Mouse (Mus musculus) lung, embryonic 16.5 days (tissue): ENCODE data around the gene Sfmbt1. TPM values are rescaled to one million over a fixed set of nuclear protein-coding genes. Genes with fewer than 3 reads are reported as not detected.

ENCODE experiments used
- ATAC-seq: fragments of 200-750 bp; cut with Nextera tagmentation; 2 replicates; pipeline ENCODE4 v1.8.0; 2017; ENCODE audit warnings: low read depth, mild to moderate bottlenecking, moderate library complexity
- H3K27ac ChIP-seq: fragments of 300-500 bp; sonication (generic); 2 replicates; pipeline ENCODE4 v1.5.1; 2014; ENCODE audit warnings: mild to moderate bottlenecking, control low read depth, low read length
- H3K27me3 ChIP-seq: fragments of 300-500 bp; sonication (generic); 2 replicates; pipeline ENCODE4 v1.6.1; 2014; ENCODE audit warnings: low read depth, low read length, mixed read lengths; ENCODE audit not compliant: control insufficient read depth, insufficient read depth
- H3K36me3 ChIP-seq: fragments of 300-500 bp; sonication (generic); 2 replicates; pipeline ENCODE4 v1.6.1; 2014; ENCODE audit warnings: low read length; ENCODE audit not compliant: control insufficient read depth, insufficient read depth
- H3K4me1 ChIP-seq: fragments of 300-500 bp; sonication (generic); replicated peaks from 2 replicates; pipeline ENCODE4 v1.6.1; 2014; ENCODE audit warnings: low read length, mixed read lengths; ENCODE audit not compliant: control insufficient read depth, insufficient read depth
- H3K4me2 ChIP-seq: fragments of 300-500 bp; sonication (generic); 2 replicates; pipeline ENCODE4 v1.6.1; 2014; ENCODE audit warnings: low read depth, low read length, control low read depth
- H3K4me3 ChIP-seq: fragments of 300-500 bp; sonication (generic); 2 replicates; pipeline ENCODE4 v1.5.1; 2014; ENCODE audit warnings: mild to moderate bottlenecking, low read length, control low read depth
- H3K9ac ChIP-seq: fragments of 300-500 bp; sonication (generic); 2 replicates; pipeline ENCODE4 v1.6.1; 2014; ENCODE audit warnings: low read length, control low read depth
- H3K9me3 ChIP-seq: fragments of 300-500 bp; sonication (generic); 2 replicates; pipeline ENCODE4 v1.6.1; 2016; ENCODE audit warnings: low read length; ENCODE audit not compliant: control insufficient read depth
- WGBS: fragments of 180-500 bp; shearing (Covaris S2); extraction: QIAGEN DNeasy Blood & Tissue Kit; methylation state at CpG from one replicate; pipeline ENCODE4 v1.1.7; 2014; 5-methylcytosine and 5-hydroxymethylcytosine counted together
- polyA plus RNA-seq: library from polyadenylated mRNA; unstranded; fragments of >200 nt; fragmentation: Nextera tagmentation; extraction: Ambion mirVana; gene quantifications from 2 replicates; pipeline ENCODE4 v1.2.1, GENCODE M21; 2015

Sfmbt1 gene
- polyA plus RNA-seq, 1 experiment from 2014 or later = 10.6 TPM

DNA sequence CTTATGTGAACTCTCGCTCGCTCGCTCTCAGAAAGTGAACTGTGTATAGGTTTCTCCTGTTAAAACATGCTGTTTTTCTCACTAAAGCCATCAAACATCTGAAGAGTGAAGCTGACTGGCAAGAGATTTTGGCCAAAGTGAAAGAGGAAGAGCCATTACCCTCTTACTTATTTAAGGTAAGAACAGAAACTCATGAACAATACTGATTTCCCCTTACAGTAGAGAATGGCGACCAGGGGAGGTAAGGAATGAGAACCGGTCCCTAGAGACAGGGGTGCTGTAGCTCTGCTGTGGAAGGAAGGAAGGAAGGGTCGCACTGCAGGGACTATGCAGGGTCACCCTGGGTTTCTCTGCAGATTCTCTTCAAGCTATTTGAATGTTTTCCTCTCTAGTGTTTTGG lies 70.0 kb downstream of the Sfmbt1 start:
- no peak overlapping the region for H3K27ac ChIP-seq
- H3K4me3 ChIP-seq = no peak overlapping the region
- no peak for ATAC-seq
- 94% methylated on average over 6 of the region's 6 CpGs for WGBS
- peaks cover 3% of the 10 kb centered on the region; the same call in 1 of the 2 replicates for H3K36me3 ChIP-seq
- H3K4me2 ChIP-seq = no peak overlapping the region
- H3K9me3 ChIP-seq = no peaks in the 10 kb centered on the region
- H3K4me1 ChIP-seq = no peaks in the 10 kb centered on the region
- H3K9ac ChIP-seq = no peak overlapping the region
- no peaks in the 10 kb centered on the region for H3K27me3 ChIP-seq

DNA sequence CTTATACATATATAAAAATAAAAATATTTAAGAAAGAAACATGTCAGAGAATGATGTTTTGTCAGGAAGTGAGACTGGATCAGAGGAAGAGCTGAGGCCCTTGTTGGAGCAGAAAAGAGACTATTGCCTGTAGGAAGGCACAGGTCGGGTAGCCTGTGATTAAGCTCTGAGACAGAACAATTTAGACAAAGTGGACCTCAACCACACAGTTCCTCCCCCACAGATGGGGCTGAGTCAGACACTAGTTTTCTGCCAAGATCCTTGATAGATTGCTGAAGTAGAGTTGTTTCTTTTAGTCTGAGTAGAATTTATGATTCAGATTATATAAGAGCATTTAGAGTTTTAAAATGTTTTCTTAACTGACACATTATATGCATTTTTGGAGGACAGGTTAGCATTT lies 74.8 kb downstream of the Sfmbt1 start:
- no peak overlapping the region for H3K9ac ChIP-seq
- 48% methylated on average over 1 of the region's 1 CpGs for WGBS
- no peak for ATAC-seq
- no peaks in the 10 kb centered on the region for H3K4me1 ChIP-seq
- no peak overlapping the region for H3K4me2 ChIP-seq
- H3K9me3 ChIP-seq = no peaks in the 10 kb centered on the region
- H3K4me3 ChIP-seq = no peak overlapping the region
- no peak overlapping the region for H3K27ac ChIP-seq
- H3K27me3 ChIP-seq = no peaks in the 10 kb centered on the region
- peaks cover 5% of the 10 kb centered on the region; the same call in 1 of the 2 replicates for H3K36me3 ChIP-seq

DNA sequence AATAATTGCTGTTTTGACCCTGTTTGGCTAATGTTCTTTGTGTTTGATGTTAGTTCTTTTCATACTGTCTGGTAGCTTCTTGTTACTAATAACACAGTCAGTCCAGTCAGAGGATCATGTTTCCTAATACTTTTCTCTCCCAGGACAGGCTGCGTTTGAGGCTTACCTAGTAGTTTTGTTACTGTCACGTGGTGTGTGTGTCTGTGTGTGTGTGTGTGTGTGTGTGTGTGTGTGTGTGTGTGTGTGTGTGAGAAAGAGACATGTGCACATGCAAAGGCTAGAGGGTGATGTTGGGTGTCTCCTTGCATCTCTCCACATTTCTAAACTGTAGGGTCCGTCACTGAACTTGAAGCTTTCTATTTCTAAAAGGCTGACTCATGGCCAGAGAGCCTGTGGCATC lies 78.2 kb downstream of the Sfmbt1 start:
- Histone ChIP-seq H3K4me1 (no peaks in the 10 kb centered on the region), H3K9me3 (no peaks in the 10 kb centered on the region), H3K4me2 (no peak overlapping the region), H3K9ac (no peak overlapping the region), H3K27me3 (no peaks in the 10 kb centered on the region), H3K27ac (no peak overlapping the region), H3K36me3 (0 out of 2 replicates have a peak, but pooled peaks cover 4% of the 10 kb centered on the region), H3K4me3 (no peak overlapping the region)
- 84% methylated on average over 3 of the region's 3 CpGs for WGBS
- ATAC-seq = no peak

DNA sequence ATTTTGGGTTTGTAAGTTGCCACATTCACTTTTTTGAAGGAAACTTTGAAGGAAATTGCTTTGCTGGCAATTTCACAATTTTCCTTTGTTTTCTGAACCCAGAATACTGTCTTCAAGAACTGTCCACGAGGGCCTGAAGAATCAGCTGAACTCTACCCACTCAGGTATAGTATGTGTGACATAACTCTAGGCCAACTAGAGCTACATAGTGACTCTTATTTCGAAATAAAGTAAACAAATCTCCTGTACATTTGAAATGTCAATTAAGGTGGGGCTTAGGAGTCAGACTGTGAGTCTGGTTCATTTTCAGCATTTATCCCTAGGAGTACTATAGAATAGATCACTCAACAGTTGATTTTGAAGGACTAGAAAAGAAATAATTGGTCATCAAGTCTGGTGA lies 87.1 kb downstream of the Sfmbt1 start:
- H3K27ac ChIP-seq = no peak overlapping the region
- H3K9ac ChIP-seq = no peak overlapping the region
- ATAC-seq = no peak
- H3K4me2 ChIP-seq = no peak overlapping the region
- 61% methylated on average over 2 of the region's 2 CpGs for WGBS
- no peak overlapping the region for H3K4me3 ChIP-seq
- no peaks in the 10 kb centered on the region for H3K4me1 ChIP-seq
- no peaks in the 10 kb centered on the region for H3K27me3 ChIP-seq
- H3K9me3 ChIP-seq = no peaks in the 10 kb centered on the region
- no peaks in the 10 kb centered on the region; the same call in 1 of the 2 replicates for H3K36me3 ChIP-seq

DNA sequence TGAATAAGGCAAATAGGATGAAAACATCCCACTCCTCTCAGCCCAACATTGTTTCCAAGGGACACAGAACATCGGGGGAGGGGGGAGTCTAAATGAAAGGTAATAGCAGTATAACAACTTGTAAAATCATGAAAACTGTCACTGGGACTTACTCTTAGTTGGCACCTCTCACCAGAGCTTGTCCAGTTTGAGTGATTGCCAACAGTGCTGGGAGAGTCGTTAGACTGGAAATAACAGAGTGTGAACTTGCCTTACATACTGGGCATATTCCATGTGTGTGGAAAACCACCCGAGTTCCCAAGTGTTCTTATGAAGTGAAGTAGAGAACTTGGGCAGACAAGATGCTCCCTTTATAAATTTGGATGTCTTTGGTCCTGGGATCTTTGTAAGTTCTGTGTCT lies 106.5 kb downstream of the Sfmbt1 start:
- H3K4me3 ChIP-seq = no peak overlapping the region
- H3K4me1 ChIP-seq = peaks cover 10% of the 10 kb centered on the region; the same call in 1 of the 2 replicates
- H3K9me3 ChIP-seq = no peaks in the 10 kb centered on the region
- peaks cover 10% of the 10 kb centered on the region for H3K36me3 ChIP-seq
- WGBS = 65% methylated on average over 3 of the region's 3 CpGs
- no peak overlapping the region for H3K9ac ChIP-seq
- H3K27me3 ChIP-seq = no peaks in the 10 kb centered on the region
- H3K27ac ChIP-seq = no peak overlapping the region
- no peak for ATAC-seq
- H3K4me2 ChIP-seq = no peak overlapping the region

DNA sequence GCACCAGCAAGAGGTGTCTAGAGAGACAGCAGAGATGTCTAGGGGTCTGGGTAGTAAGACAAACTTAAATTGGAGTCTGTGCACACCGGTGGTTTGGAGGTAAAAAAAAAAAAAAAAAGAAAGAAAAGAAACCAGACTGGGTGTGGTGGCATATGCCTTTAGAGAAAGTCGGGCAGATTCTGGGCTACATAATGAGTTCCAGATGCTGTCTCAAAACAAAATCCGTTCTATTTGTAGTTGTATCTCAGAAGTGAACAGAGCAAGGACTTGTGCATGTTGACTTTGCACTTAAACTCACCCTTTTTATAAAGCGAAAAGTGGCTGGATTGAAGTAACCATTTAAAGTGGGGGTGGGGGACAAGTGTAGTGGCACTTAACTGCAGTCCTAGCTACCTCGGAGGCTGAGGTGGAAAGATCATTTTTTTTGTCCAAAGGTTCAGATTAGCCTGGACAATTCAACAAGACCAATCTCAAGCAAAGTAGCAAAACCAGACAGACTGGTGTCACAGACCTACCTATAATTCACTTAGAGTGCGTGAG lies 109.9 kb downstream of the Sfmbt1 start:
- no peak overlapping the region for H3K9ac ChIP-seq
- peaks cover 43% of the 10 kb centered on the region for H3K4me1 ChIP-seq
- no peaks in the 10 kb centered on the region for H3K27me3 ChIP-seq
- peak overlapping the region; percentile 10 for H3K27ac ChIP-seq
- ATAC-seq = no peak
- 39% methylated on average over 6 of the region's 6 CpGs for WGBS
- 0 out of 2 replicates have a peak, but pooled peaks cover under 1% of the 10 kb centered on the region for H3K36me3 ChIP-seq
- H3K4me3 ChIP-seq = no peak overlapping the region
- H3K4me2 ChIP-seq = 0 out of 2 replicates have a peak overlapping the region, but pooled peaks have one; percentile 9
- H3K9me3 ChIP-seq = no peaks in the 10 kb centered on the region

DNA sequence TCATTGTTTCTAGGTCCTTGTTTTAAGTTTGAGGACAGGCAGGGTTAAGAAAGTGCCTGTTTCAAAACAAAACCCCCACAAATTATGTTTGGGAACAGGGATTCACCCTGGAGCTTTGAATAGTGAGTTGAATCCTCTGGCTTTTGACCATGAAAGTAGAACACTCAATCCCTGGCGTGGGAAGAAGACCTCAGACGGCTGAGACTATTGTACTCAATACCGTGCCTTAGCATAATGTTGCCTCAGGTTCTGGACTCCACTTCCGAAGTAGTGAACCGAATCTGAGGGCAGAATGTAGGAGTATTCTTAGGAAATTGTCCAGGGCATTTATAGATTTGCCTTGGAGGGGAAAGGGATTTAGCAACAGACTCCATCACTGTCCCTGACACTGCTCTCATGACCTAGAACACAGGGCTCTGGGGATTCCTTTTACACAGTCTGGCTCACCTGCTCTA lies 110.4 kb downstream of the Sfmbt1 start:
- 24% methylated on average over 5 of the region's 5 CpGs for WGBS

DNA sequence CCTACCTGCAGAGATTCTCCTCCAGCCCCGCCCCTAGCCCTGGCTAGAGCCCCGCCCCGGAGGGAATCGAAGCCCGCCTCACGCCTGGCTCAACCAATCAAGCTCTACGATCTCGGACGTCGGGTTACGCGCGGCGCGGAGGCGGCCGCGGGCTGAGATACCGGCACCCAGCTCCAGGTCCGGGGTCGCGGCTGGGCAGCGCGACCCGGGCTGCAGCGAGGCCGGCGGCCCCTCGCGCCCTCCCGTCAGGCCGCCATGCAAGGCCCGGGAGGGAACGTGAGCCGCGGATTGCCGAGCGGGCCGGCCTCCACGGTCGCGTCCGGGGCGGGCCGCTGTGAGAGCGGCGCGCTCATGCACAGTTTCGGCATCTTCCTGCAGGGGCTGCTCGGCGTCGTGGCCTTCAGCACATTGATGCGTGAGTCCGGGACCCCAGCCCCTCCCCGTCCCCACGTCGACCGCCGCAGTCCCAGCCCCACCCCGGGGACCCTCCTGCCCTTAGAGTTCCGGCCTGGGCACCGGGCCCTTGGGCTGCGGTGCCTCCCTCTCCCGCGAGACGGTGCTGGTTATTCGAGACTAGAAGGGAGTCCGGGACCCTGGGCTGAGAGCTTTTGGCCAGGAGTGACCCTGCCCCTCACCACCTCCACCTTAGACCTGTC lies 111.0 kb downstream of the Sfmbt1 start, which contains the start of gene Tmem110:
Gene Tmem110, plus strand, starts transcription at position 115 of the 656 bp plus-strand sequence.
- ATAC-seq = peak; percentile 86
- Histone ChIP-seq H3K9me3 (no peaks in the 10 kb centered on the region), H3K9ac (peak within 1 kb of the TSS; percentile 91), H3K4me2 (peak within 1 kb of the TSS; percentile 57), H3K36me3 (no peaks in the 10 kb centered on the region), H3K4me3 (peak within 1 kb of the TSS; percentile 90), H3K4me1 (peaks cover 54% of the 10 kb centered on the region), H3K27me3 (no peaks in the 10 kb centered on the region), H3K27ac (peak within 1 kb of the TSS; percentile 75)
- WGBS = 1% methylated on average over 52 of the region's 68 CpGs

More for the DNA sequence above, 110.4 kb downstream of the Sfmbt1 start:
- Histone ChIP-seq H3K9me3 (no peaks in the 10 kb centered on the region), H3K4me3 (peak overlapping the region; percentile 90), H3K27me3 (no peaks in the 10 kb centered on the region), H3K9ac (peak overlapping the region; percentile 29; the same call in 1 of the 2 replicates), H3K36me3 (no peaks in the 10 kb centered on the region), H3K27ac (peak overlapping the region; percentile 10), H3K4me1 (peaks cover 48% of the 10 kb centered on the region), H3K4me2 (peak overlapping the region; percentile 57)
- no peak for ATAC-seq

DNA sequence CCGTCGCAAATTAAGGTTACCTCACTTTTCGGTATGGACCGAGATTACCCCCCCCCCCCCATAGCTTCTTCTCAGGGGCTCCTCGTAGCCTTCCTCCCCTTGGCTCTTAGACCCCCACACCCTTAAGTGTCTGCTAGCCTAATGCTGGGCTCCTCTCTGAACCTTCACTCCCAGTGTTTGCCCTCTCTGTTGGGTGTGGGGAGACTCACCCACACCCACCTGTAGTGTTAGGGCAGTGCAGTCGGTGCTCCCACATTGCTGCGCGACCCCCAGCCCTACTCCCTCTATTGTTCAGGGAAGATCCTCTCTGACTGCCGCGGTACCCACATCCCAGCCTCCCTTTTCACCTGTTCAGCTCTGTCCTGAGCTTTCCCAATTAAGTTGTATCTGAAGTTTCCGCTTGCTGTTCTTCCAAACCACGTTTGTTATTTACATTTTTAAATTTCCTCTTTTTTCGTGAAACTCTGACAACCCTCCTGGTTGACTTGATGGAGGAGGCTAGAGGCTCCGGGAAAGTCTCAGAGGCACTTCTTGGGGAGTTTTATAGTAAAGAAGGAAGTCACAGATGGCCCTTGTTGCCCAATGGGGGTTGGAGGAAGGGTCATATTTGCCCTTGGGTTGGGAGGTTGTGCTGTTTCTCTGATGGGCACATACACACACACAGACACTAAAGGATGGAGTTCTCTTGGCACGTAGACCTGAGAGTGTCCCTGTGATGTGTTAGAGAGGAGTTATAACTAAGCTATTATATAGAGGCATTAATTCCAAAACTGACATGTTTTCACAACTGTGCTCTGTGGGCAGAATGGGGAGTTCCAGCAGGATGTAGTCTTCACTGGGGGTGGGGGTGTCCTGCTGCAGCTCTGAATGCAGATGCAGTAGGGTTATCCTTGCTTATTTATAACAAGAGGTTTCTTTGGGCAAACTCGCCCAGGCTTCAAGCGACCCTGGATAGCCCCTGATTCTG lies 111.8 kb downstream of the Sfmbt1 start:
- Histone ChIP-seq H3K36me3 (no peaks in the 10 kb centered on the region), H3K9ac (peak overlapping the region; percentile 91), H3K27ac (no peak overlapping the region), H3K27me3 (no peaks in the 10 kb centered on the region), H3K9me3 (no peaks in the 10 kb centered on the region), H3K4me1 (peaks cover 60% of the 10 kb centered on the region), H3K4me3 (peak overlapping the region; percentile 90), H3K4me2 (peak overlapping the region; percentile 57)
- ATAC-seq = no peak
- WGBS = 14% methylated on average over 17 of the region's 17 CpGs
